Mouse (Mus musculus) midbrain, embryonic 15.5 days (tissue): ENCODE measurements at regions not wholly inside any gene's neighbourhood (a gene's known extent, or its start where the extent isn't known, plus 50 kb on each side); places are given as distances from the start of the nearest gene placed in this dataset.

Source experiments
- ATAC-seq: fragments of 200-750 bp; cut with Nextera tagmentation; replicated peaks from 2 replicates; pipeline ENCODE4 v1.8.0; 2017; ENCODE audit warnings: moderate TSS enrichment
- H3K27ac ChIP-seq: fragments of 300-500 bp; sonication (generic); 2 replicates; pipeline ENCODE4 v1.5.1; 2015; ENCODE audit warnings: mild to moderate bottlenecking, inconsistent platforms
- H3K27me3 ChIP-seq: fragments of 300-500 bp; sonication (generic); replicated peaks from 2 replicates; pipeline ENCODE4 v1.6.1; 2015; ENCODE audit warnings: inconsistent platforms
- H3K36me3 ChIP-seq: fragments of 300-500 bp; sonication (generic); replicated peaks from 2 replicates; pipeline ENCODE4 v1.6.1; 2015; ENCODE audit warnings: inconsistent platforms
- H3K4me1 ChIP-seq: fragments of 300-500 bp; sonication (generic); 2 replicates; pipeline ENCODE4 v1.6.1; 2015; ENCODE audit warnings: inconsistent platforms
- H3K4me2 ChIP-seq: fragments of 300-500 bp; sonication (generic); 2 replicates; pipeline ENCODE4 v1.6.1; 2015; ENCODE audit warnings: inconsistent platforms, mild to moderate bottlenecking, moderate library complexity
- H3K4me3 ChIP-seq: fragments of 300-500 bp; sonication (generic); 2 replicates; pipeline ENCODE4 v1.5.1; 2015; ENCODE audit warnings: mild to moderate bottlenecking, inconsistent platforms
- H3K9ac ChIP-seq: fragments of 300-500 bp; sonication (generic); 2 replicates; pipeline ENCODE4 v1.6.1; 2015; ENCODE audit warnings: mild to moderate bottlenecking, inconsistent platforms
- H3K9me3 ChIP-seq: fragments of 300-500 bp; sonication (generic); 2 replicates; pipeline ENCODE4 v1.6.1; 2016; ENCODE audit warnings: inconsistent platforms
- WGBS: fragments of 180-500 bp; shearing (Covaris S2); methylation state at CpG from one replicate; pipeline ENCODE4 v1.1.7; 2015; ENCODE audit warnings: mixed read lengths; 5-methylcytosine and 5-hydroxymethylcytosine counted together

- Histone ChIP-seq H3K9ac (no peak overlapping the region), H3K27me3 (peaks cover 9% of the 10 kb centered on the region), H3K4me3 (no peak overlapping the region), H3K4me2 (no peak overlapping the region), H3K4me1 (peaks cover 6% of the 10 kb centered on the region), H3K9me3 (no peaks in the 10 kb centered on the region), H3K36me3 (no peaks in the 10 kb centered on the region), H3K27ac (no peak overlapping the region)
- 55% methylated on average over 7 of the region's 7 CpGs for WGBS
- no peak for ATAC-seq
Measured at GRCm38 (mm10) chrX:11739565-11739964, 411.9 kb downstream of the H2al1j start.

- Histone ChIP-seq H3K27me3 (no peaks in the 10 kb centered on the region; the same call in 1 of the 2 replicates), H3K27ac (no peak overlapping the region), H3K36me3 (no peaks in the 10 kb centered on the region), H3K4me3 (no peak overlapping the region), H3K4me1 (no peaks in the 10 kb centered on the region), H3K9me3 (no peaks in the 10 kb centered on the region), H3K4me2 (no peak overlapping the region), H3K9ac (no peak overlapping the region)
- 20% methylated on average over 3 of the region's 3 CpGs for WGBS
- no peak for ATAC-seq
Measured at GRCm38 (mm10) chrX:11745911-11746310, 414.2 kb downstream of the Bcor start.

GRCm38 (mm10) chrX:11747386-11748121 lies 412.6 kb downstream of the Bcor start:
- H3K4me3 ChIP-seq: no peak overlapping the region
- H3K4me2 ChIP-seq: no peak overlapping the region
- no peak overlapping the region for H3K27ac ChIP-seq
- no peak for ATAC-seq
- no peaks in the 10 kb centered on the region for H3K4me1 ChIP-seq
- WGBS: 74% methylated on average over 4 of the region's 4 CpGs
- H3K9me3 ChIP-seq: no peaks in the 10 kb centered on the region
- H3K27me3 ChIP-seq: no peaks in the 10 kb centered on the region
- no peak overlapping the region for H3K9ac ChIP-seq
- H3K36me3 ChIP-seq: no peaks in the 10 kb centered on the region

- 47% methylated on average over 4 of the region's 4 CpGs for WGBS
- Histone ChIP-seq H3K4me3 (no peak overlapping the region), H3K9me3 (no peaks in the 10 kb centered on the region), H3K4me2 (no peak overlapping the region), H3K9ac (no peak overlapping the region), H3K4me1 (no peaks in the 10 kb centered on the region), H3K27ac (no peak overlapping the region), H3K36me3 (no peaks in the 10 kb centered on the region), H3K27me3 (no peaks in the 10 kb centered on the region)
- ATAC-seq: no peak
Measured at GRCm38 (mm10) chrX:11748278-11748677, 411.9 kb downstream of the Bcor start.

GRCm38 (mm10) chrX:11752513-11752912 lies 407.6 kb downstream of the Bcor start:
- Histone ChIP-seq H3K27me3 (no peaks in the 10 kb centered on the region), H3K9ac (no peak overlapping the region), H3K27ac (no peak overlapping the region), H3K36me3 (no peaks in the 10 kb centered on the region), H3K4me2 (no peak overlapping the region), H3K4me1 (no peaks in the 10 kb centered on the region), H3K4me3 (no peak overlapping the region), H3K9me3 (no peaks in the 10 kb centered on the region)
- 61% methylated on average over 5 of the region's 5 CpGs for WGBS
- ATAC-seq: no peak

GRCm38 (mm10) chrX:11752973-11753590 lies 407.1 kb downstream of the Bcor start:
- no peaks in the 10 kb centered on the region for H3K9me3 ChIP-seq
- H3K9ac ChIP-seq: no peak overlapping the region
- H3K4me1 ChIP-seq: no peaks in the 10 kb centered on the region
- H3K27me3 ChIP-seq: no peaks in the 10 kb centered on the region
- H3K4me2 ChIP-seq: no peak overlapping the region
- no peak overlapping the region for H3K4me3 ChIP-seq
- ATAC-seq: no peak; the same call in 1 of the 2 replicates
- 28% methylated on average over 13 of the region's 13 CpGs for WGBS
- no peaks in the 10 kb centered on the region for H3K36me3 ChIP-seq
- no peak overlapping the region for H3K27ac ChIP-seq

- no peaks in the 10 kb centered on the region for H3K4me1 ChIP-seq
- no peaks in the 10 kb centered on the region for H3K36me3 ChIP-seq
- ATAC-seq: no peak
- H3K27me3 ChIP-seq: no peaks in the 10 kb centered on the region
- H3K4me2 ChIP-seq: no peak overlapping the region
- H3K9ac ChIP-seq: no peak overlapping the region
- 90% methylated on average over 2 of the region's 2 CpGs for WGBS
- no peak overlapping the region for H3K27ac ChIP-seq
- no peaks in the 10 kb centered on the region for H3K9me3 ChIP-seq
- H3K4me3 ChIP-seq: no peak overlapping the region
Measured at GRCm38 (mm10) chrX:11755046-11755445, 405.1 kb downstream of the Bcor start.

GRCm38 (mm10) chrX:11763351-11764082 lies 396.6 kb downstream of the Bcor start:
- WGBS: 64% methylated on average over 17 of the region's 17 CpGs
- 0 out of 2 replicates have a peak overlapping the region, but pooled peaks have one; percentile 34 for H3K27ac ChIP-seq
- H3K4me3 ChIP-seq: no peak overlapping the region
- ATAC-seq: peak; percentile 58
- no peaks in the 10 kb centered on the region for H3K36me3 ChIP-seq
- H3K27me3 ChIP-seq: no peaks in the 10 kb centered on the region
- H3K4me1 ChIP-seq: no peaks in the 10 kb centered on the region
- H3K4me2 ChIP-seq: no peak overlapping the region
- no peaks in the 10 kb centered on the region for H3K9me3 ChIP-seq
- no peak overlapping the region for H3K9ac ChIP-seq

- ATAC-seq: no peak
- Histone ChIP-seq H3K4me1 (no peaks in the 10 kb centered on the region), H3K9me3 (no peaks in the 10 kb centered on the region), H3K4me3 (no peak overlapping the region), H3K27ac (no peak overlapping the region), H3K36me3 (no peaks in the 10 kb centered on the region), H3K27me3 (no peaks in the 10 kb centered on the region), H3K9ac (no peak overlapping the region), H3K4me2 (no peak overlapping the region)
- WGBS: 66% methylated on average over 6 of the region's 6 CpGs
Measured at GRCm38 (mm10) chrX:11776236-11776899, 383.8 kb downstream of the Bcor start.

GRCm38 (mm10) chrX:11795010-11795409 lies 365.1 kb downstream of the Bcor start:
- Histone ChIP-seq H3K4me3 (no peak overlapping the region), H3K4me2 (no peak overlapping the region), H3K36me3 (no peaks in the 10 kb centered on the region), H3K27me3 (no peaks in the 10 kb centered on the region), H3K4me1 (peaks cover 4% of the 10 kb centered on the region), H3K27ac (no peak overlapping the region), H3K9ac (no peak overlapping the region), H3K9me3 (no peaks in the 10 kb centered on the region)
- no peak for ATAC-seq
- WGBS: 68% methylated on average over 6 of the region's 6 CpGs

GRCm38 (mm10) chrX:11797870-11798269 lies 362.3 kb downstream of the Bcor start:
- Histone ChIP-seq H3K4me1 (peaks cover 4% of the 10 kb centered on the region), H3K27ac (0 out of 2 replicates have a peak overlapping the region, but pooled peaks have one; percentile 38), H3K4me2 (no peak overlapping the region), H3K4me3 (no peak overlapping the region), H3K9me3 (no peaks in the 10 kb centered on the region), H3K36me3 (no peaks in the 10 kb centered on the region), H3K27me3 (no peaks in the 10 kb centered on the region), H3K9ac (no peak overlapping the region)
- no peak for ATAC-seq
- 17% methylated on average over 11 of the region's 11 CpGs for WGBS

- Histone ChIP-seq H3K4me1 (peaks cover 5% of the 10 kb centered on the region), H3K9me3 (no peaks in the 10 kb centered on the region), H3K27me3 (no peaks in the 10 kb centered on the region), H3K9ac (no peak overlapping the region), H3K27ac (no peak overlapping the region), H3K4me2 (no peak overlapping the region), H3K4me3 (no peak overlapping the region), H3K36me3 (no peaks in the 10 kb centered on the region)
- ATAC-seq: no peak
- WGBS: 16% methylated on average over 3 of the region's 3 CpGs
Measured at GRCm38 (mm10) chrX:11798326-11798725, 361.8 kb downstream of the Bcor start.
